Mouse (Mus musculus) forebrain, embryonic 15.5 days (tissue): ENCODE measurements around the gene Lrsam1. TPM values are rescaled to one million over a fixed set of nuclear protein-coding genes. Genes with fewer than 3 reads are reported as not detected.

Experiments used
- ATAC-seq: fragments of 200-750 bp; cut with Nextera tagmentation; replicated peaks from 2 replicates; pipeline ENCODE4 v1.8.0; 2017; ENCODE audit warnings: mild to moderate bottlenecking, moderate TSS enrichment, moderate library complexity
- H3K27ac ChIP-seq: fragments of 300-500 bp; sonication (generic); replicated peaks from 2 replicates; pipeline ENCODE4 v1.5.1; 2015; ENCODE audit warnings: mild to moderate bottlenecking, inconsistent platforms
- H3K27me3 ChIP-seq: fragments of 300-500 bp; sonication (generic); 2 replicates; pipeline ENCODE4 v1.6.1; 2015; ENCODE audit warnings: inconsistent platforms
- H3K36me3 ChIP-seq: fragments of 300-500 bp; sonication (generic); 2 replicates; pipeline ENCODE4 v1.6.1; 2015; ENCODE audit warnings: mild to moderate bottlenecking, inconsistent platforms
- H3K4me1 ChIP-seq: fragments of 300-500 bp; sonication (generic); 2 replicates; pipeline ENCODE4 v1.6.1; 2015; ENCODE audit warnings: inconsistent platforms
- H3K4me2 ChIP-seq: fragments of 300-500 bp; sonication (generic); replicated peaks from 2 replicates; pipeline ENCODE4 v1.6.1; 2015; ENCODE audit warnings: mild to moderate bottlenecking, inconsistent platforms
- H3K4me3 ChIP-seq: fragments of 300-500 bp; sonication (generic); 2 replicates; pipeline ENCODE4 v1.5.1; 2015; ENCODE audit warnings: mild to moderate bottlenecking, inconsistent platforms
- H3K9ac ChIP-seq: fragments of 300-500 bp; sonication (generic); replicated peaks from 2 replicates; pipeline ENCODE4 v1.6.1; 2015; ENCODE audit warnings: mild to moderate bottlenecking, inconsistent platforms
- H3K9me3 ChIP-seq: fragments of 300-500 bp; sonication (generic); 2 replicates; pipeline ENCODE4 v1.6.1; 2016; ENCODE audit warnings: inconsistent platforms
- WGBS: fragments of 180-500 bp; shearing (Covaris S2); methylation state at CpG from one replicate; pipeline ENCODE4 v1.1.7; 2015; ENCODE audit warnings: mixed read lengths; 5-methylcytosine and 5-hydroxymethylcytosine counted together
- polyA plus RNA-seq: library from polyadenylated mRNA; unstranded; fragments of >200 nt; fragmentation: Nextera tagmentation; extraction: Ambion mirVana; gene quantifications from 2 replicates; pipeline ENCODE4 v1.2.1, GENCODE M21; 2015

Gene Lrsam1
- polyA plus RNA-seq, 1 experiment from 2014 or later: 17.8 TPM

GRCm38 (mm10) chr2:32904637-32905036 lies 56.8 kb downstream of the Lrsam1 start:
- no peak for ATAC-seq
- H3K4me2 ChIP-seq: no peak overlapping the region
- no peak overlapping the region for H3K4me3 ChIP-seq
- no peaks in the 10 kb centered on the region for H3K27me3 ChIP-seq
- no peak overlapping the region for H3K27ac ChIP-seq
- H3K9me3 ChIP-seq: no peaks in the 10 kb centered on the region
- no peak overlapping the region for H3K9ac ChIP-seq
- H3K4me1 ChIP-seq: peaks cover 28% of the 10 kb centered on the region
- H3K36me3 ChIP-seq: no peaks in the 10 kb centered on the region; the same call in 1 of the 2 replicates
- WGBS: 97% methylated on average over 5 of the region's 5 CpGs

GRCm38 (mm10) chr2:32903470-32903869 lies 57.9 kb downstream of the Lrsam1 start:
- ATAC-seq: no peak
- 91% methylated on average over 4 of the region's 4 CpGs for WGBS
- Histone ChIP-seq H3K27me3 (no peaks in the 10 kb centered on the region), H3K4me2 (no peak overlapping the region), H3K36me3 (no peaks in the 10 kb centered on the region; the same call in 1 of the 2 replicates), H3K4me3 (no peak overlapping the region), H3K9ac (no peak overlapping the region), H3K9me3 (no peaks in the 10 kb centered on the region), H3K4me1 (peaks cover 20% of the 10 kb centered on the region), H3K27ac (no peak overlapping the region)

- no peak overlapping the region for H3K4me3 ChIP-seq
- H3K27ac ChIP-seq: no peak overlapping the region
- H3K27me3 ChIP-seq: no peaks in the 10 kb centered on the region
- H3K9ac ChIP-seq: no peak overlapping the region
- no peaks in the 10 kb centered on the region; the same call in 1 of the 2 replicates for H3K36me3 ChIP-seq
- H3K4me1 ChIP-seq: peaks cover 14% of the 10 kb centered on the region
- WGBS: 91% methylated on average over 9 of the region's 9 CpGs
- ATAC-seq: no peak
- no peaks in the 10 kb centered on the region for H3K9me3 ChIP-seq
- no peak overlapping the region for H3K4me2 ChIP-seq
Observed at GRCm38 (mm10) chr2:32902126-32902525, 59.3 kb downstream of the Lrsam1 start.

DNA sequence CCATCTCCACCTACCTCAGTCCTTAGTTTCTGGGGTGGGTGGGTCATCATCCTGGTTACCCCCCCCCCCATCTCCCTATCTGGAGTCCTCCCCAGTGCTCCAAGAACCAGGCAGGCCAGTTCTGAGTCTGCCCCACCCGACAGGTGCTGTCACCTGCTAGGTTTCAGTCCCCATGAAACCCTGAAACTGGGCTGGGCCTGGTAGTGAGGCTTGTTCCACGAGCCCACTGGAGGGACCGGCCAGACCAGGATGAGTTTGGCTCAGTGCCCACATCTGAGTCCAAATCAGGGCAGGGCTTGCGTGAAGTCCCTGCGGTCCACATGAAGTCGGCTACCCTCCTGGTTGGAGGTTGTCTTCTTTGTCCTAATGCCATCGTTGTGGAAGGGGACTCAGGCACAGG lies 62.4 kb downstream of the Lrsam1 start:
- WGBS: 65% methylated on average over 7 of the region's 7 CpGs
- no peak for ATAC-seq
- H3K27me3 ChIP-seq: no peaks in the 10 kb centered on the region

GRCm38 (mm10) chr2:32896507-32897147 lies 64.8 kb downstream of the Lrsam1 start:
- no peaks in the 10 kb centered on the region for H3K9me3 ChIP-seq
- WGBS: 51% methylated on average over 10 of the region's 10 CpGs
- peak overlapping the region; percentile 55 for H3K27ac ChIP-seq
- H3K9ac ChIP-seq: no peak overlapping the region
- H3K4me3 ChIP-seq: no peak overlapping the region
- H3K36me3 ChIP-seq: no peaks in the 10 kb centered on the region
- peak; percentile 69 for ATAC-seq
- no peak overlapping the region for H3K4me2 ChIP-seq
- peaks cover 32% of the 10 kb centered on the region for H3K4me1 ChIP-seq
- H3K27me3 ChIP-seq: no peaks in the 10 kb centered on the region

More for the DNA sequence above, 62.4 kb downstream of the Lrsam1 start:
- H3K27ac ChIP-seq: no peak overlapping the region
- H3K4me1 ChIP-seq: peaks cover 32% of the 10 kb centered on the region
- no peaks in the 10 kb centered on the region for H3K9me3 ChIP-seq
- H3K4me3 ChIP-seq: no peak overlapping the region
- H3K4me2 ChIP-seq: no peak overlapping the region
- no peak overlapping the region for H3K9ac ChIP-seq
- no peaks in the 10 kb centered on the region for H3K36me3 ChIP-seq

DNA sequence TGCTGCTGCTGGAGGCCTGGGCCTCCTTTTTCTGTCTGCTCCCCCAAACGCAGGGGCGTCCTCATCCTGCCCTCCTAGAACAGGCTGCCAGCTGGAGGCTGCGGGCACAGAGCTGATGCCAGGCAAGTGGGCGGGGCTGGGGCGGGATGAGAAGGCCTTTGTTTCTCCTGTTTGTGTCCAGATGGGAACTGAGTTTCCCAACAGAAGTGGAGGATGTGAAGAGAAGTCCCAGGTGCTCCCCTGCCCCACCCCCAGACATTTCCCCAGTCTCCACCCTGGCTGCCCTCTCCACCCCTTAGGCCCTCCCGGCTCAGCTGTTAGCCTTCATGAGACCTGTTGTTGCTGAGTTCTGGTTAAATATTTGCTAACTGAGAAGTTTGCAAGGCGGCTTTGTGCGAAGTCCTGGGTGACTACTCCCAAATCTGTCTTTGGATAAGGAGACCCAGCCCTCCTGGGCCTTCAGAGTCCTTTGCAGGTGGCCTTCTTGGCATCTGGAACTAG lies 65.8 kb downstream of the Lrsam1 start:
- H3K4me3 ChIP-seq: no peak overlapping the region
- H3K9ac ChIP-seq: no peak overlapping the region
- H3K4me1 ChIP-seq: peaks cover 32% of the 10 kb centered on the region
- H3K27ac ChIP-seq: peak overlapping the region; percentile 55
- peak; percentile 33; the same call in 1 of the 2 replicates for ATAC-seq
- 30% methylated on average over 8 of the region's 8 CpGs for WGBS
- H3K27me3 ChIP-seq: no peaks in the 10 kb centered on the region
- H3K9me3 ChIP-seq: no peaks in the 10 kb centered on the region
- H3K36me3 ChIP-seq: no peaks in the 10 kb centered on the region
- H3K4me2 ChIP-seq: no peak overlapping the region

- ATAC-seq: no peak
- Histone ChIP-seq H3K27me3 (no peaks in the 10 kb centered on the region), H3K4me1 (peaks cover 32% of the 10 kb centered on the region), H3K27ac (no peak overlapping the region), H3K9me3 (no peaks in the 10 kb centered on the region), H3K36me3 (no peaks in the 10 kb centered on the region), H3K4me2 (no peak overlapping the region), H3K4me3 (no peak overlapping the region), H3K9ac (no peak overlapping the region)
- WGBS: 82% methylated on average over 2 of the region's 2 CpGs
Observed at GRCm38 (mm10) chr2:32894097-32894496, 67.3 kb downstream of the Lrsam1 start.

- WGBS: 94% methylated on average over 14 of the region's 14 CpGs
- H3K27ac ChIP-seq: no peak overlapping the region
- H3K4me3 ChIP-seq: no peak overlapping the region
- no peak overlapping the region for H3K9ac ChIP-seq
- peaks cover 37% of the 10 kb centered on the region for H3K4me1 ChIP-seq
- H3K4me2 ChIP-seq: no peak overlapping the region
- H3K27me3 ChIP-seq: no peaks in the 10 kb centered on the region
- no peaks in the 10 kb centered on the region for H3K36me3 ChIP-seq
- no peak for ATAC-seq
- no peaks in the 10 kb centered on the region for H3K9me3 ChIP-seq
Observed at GRCm38 (mm10) chr2:32892490-32892889, 68.9 kb downstream of the Lrsam1 start.

DNA sequence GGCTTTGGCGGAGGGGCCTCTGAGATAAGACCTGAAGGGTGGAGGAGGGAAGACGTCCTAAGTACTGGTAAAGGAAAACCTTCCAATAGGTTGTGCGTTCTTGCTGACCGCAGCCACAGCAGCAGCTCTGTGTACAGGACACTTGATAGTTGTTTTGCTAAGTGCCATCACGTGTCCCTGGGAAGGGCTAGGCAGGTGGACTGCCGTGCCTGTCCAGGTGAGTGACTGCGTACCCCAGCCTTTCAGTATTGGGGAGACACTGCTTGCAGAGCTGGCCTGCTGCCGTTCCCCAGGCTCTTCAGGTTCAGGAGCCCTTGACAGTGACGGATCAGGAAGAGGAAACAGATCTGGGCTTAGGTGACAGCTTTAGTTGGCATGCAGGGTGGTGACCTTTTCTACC lies 70.1 kb downstream of the Lrsam1 start:
- H3K9ac ChIP-seq: no peak overlapping the region
- no peaks in the 10 kb centered on the region for H3K9me3 ChIP-seq
- H3K36me3 ChIP-seq: no peaks in the 10 kb centered on the region
- no peaks in the 10 kb centered on the region for H3K27me3 ChIP-seq
- ATAC-seq: no peak
- no peak overlapping the region for H3K4me2 ChIP-seq
- H3K4me3 ChIP-seq: no peak overlapping the region
- H3K27ac ChIP-seq: no peak overlapping the region
- WGBS: 82% methylated on average over 9 of the region's 9 CpGs
- H3K4me1 ChIP-seq: peaks cover 25% of the 10 kb centered on the region

- Histone ChIP-seq H3K4me3 (no peak overlapping the region), H3K4me1 (peaks cover 15% of the 10 kb centered on the region), H3K27me3 (no peaks in the 10 kb centered on the region), H3K27ac (no peak overlapping the region), H3K9me3 (no peaks in the 10 kb centered on the region), H3K36me3 (no peaks in the 10 kb centered on the region), H3K4me2 (no peak overlapping the region), H3K9ac (no peak overlapping the region)
- no peak for ATAC-seq
- 78% methylated on average over 3 of the region's 3 CpGs for WGBS
Observed at GRCm38 (mm10) chr2:32890280-32890679, 71.1 kb downstream of the Lrsam1 start.

- H3K27ac ChIP-seq: 0 out of 2 replicates have a peak overlapping the region, but pooled peaks have one; percentile 47
- no peaks in the 10 kb centered on the region for H3K36me3 ChIP-seq
- H3K9me3 ChIP-seq: no peaks in the 10 kb centered on the region
- no peaks in the 10 kb centered on the region for H3K27me3 ChIP-seq
- no peak overlapping the region for H3K4me3 ChIP-seq
- no peak for ATAC-seq
- no peak overlapping the region for H3K4me2 ChIP-seq
- peaks cover 9% of the 10 kb centered on the region for H3K4me1 ChIP-seq
- 44% methylated on average over 3 of the region's 3 CpGs for WGBS
- H3K9ac ChIP-seq: no peak overlapping the region
Observed at GRCm38 (mm10) chr2:32888551-32888950, 72.9 kb downstream of the Lrsam1 start.

- no peak overlapping the region for H3K4me2 ChIP-seq
- ATAC-seq: no peak
- WGBS: 35% methylated on average over 9 of the region's 9 CpGs
- no peaks in the 10 kb centered on the region for H3K9me3 ChIP-seq
- no peaks in the 10 kb centered on the region for H3K27me3 ChIP-seq
- H3K9ac ChIP-seq: 0 out of 2 replicates have a peak overlapping the region, but pooled peaks have one; percentile 7
- no peaks in the 10 kb centered on the region for H3K36me3 ChIP-seq
- 0 out of 2 replicates have a peak overlapping the region, but pooled peaks have one; percentile 47 for H3K27ac ChIP-seq
- no peak overlapping the region for H3K4me3 ChIP-seq
- peaks cover 9% of the 10 kb centered on the region for H3K4me1 ChIP-seq
Observed at GRCm38 (mm10) chr2:32888029-32888428, 73.4 kb downstream of the Lrsam1 start.

DNA sequence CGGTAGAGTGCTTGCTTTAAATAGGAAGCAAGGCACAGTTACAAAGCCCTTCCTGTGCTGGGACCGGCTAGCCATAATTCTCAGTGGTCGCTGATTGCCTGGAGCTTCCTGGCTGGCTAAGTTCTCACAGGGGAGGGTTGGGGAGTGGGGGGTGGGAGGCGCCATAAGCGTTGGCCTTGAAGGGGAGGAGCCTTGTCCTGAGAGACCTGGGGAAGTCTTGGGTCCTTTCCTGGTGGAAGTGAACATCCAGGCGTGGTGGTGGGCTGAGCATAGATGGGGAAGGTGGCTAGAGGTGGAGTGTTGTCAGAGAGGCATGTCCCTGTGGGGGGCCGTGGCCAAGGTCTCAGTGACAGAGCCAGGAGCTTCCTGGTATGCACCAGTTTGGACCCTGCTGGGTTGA lies 76.7 kb downstream of the Lrsam1 start:
- H3K9me3 ChIP-seq: no peaks in the 10 kb centered on the region
- no peak overlapping the region for H3K27ac ChIP-seq
- H3K36me3 ChIP-seq: no peaks in the 10 kb centered on the region
- H3K4me2 ChIP-seq: no peak overlapping the region
- no peaks in the 10 kb centered on the region for H3K27me3 ChIP-seq
- H3K9ac ChIP-seq: no peak overlapping the region
- no peak for ATAC-seq
- H3K4me1 ChIP-seq: peaks cover 33% of the 10 kb centered on the region
- 46% methylated on average over 7 of the region's 7 CpGs for WGBS
- no peak overlapping the region for H3K4me3 ChIP-seq
